Mouse (Mus musculus) adrenal gland, adult 2 months (tissue): ENCODE measurements at regions not wholly inside any gene's neighbourhood (a gene's known extent, or its start where the extent isn't known, plus 50 kb on each side); places are given as distances from the start of the nearest gene placed in this dataset.

Source experiments
- DNase-seq: peaks from one replicate; pipeline ENCODE4 v3.0.0; 2021

DNA sequence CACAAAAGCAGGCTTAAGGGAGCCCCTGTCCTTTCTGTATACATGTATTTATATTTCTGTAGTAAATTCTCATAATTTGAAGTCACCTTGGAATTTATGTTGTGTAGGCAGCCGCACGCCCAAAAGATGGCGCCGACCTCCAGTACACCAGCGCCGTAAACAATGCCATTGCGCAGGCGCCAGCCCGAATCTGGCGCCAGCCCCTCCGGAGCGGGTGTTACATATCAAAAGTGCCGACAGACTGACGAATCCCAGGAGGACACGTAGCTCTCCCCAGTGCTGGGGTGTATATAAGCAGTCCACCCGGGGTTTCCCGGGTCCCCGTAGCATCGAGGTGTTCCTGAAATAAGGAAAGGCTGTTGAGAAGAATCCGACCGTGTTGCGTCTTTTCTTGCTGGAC lies 108.1 kb upstream of the Pde3a start:
- no peak for DNase-seq

DNA sequence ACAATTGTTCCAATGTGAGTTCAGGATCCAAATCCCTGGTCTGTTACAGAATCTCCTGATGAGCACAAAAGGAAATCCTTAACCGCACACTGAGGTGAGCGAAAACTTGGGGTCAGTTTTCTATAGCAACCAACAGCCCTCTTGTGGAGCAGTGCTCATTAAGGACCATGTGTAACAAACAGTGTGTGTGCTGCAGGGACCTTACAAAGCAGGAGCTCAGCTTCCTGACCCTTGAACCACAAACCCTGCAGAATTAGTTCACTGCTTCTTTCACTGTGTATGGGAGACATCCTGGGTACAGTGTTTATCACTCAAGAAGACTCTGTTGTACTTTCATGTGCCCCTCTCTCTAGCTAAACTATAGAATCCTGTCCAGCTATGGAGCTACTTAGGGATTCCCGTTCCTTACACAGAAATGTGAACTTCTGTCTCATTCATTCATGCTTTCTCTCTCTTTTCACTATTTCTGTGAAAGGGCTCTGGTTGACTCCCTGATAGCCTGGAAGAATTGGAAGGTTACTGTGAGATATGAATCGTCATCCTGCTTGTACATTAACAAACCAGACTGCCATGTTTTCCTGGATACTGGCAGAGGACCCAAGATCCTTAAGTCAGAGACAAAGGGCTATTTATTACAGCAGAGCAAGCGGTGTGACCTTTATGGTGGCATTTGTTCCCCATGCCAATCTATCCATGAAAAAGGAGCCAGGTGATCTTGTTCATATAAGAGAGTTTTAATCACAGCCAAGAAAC lies 100.5 kb upstream of the Pde3a start:
- DNase-seq, result no peak

DNA sequence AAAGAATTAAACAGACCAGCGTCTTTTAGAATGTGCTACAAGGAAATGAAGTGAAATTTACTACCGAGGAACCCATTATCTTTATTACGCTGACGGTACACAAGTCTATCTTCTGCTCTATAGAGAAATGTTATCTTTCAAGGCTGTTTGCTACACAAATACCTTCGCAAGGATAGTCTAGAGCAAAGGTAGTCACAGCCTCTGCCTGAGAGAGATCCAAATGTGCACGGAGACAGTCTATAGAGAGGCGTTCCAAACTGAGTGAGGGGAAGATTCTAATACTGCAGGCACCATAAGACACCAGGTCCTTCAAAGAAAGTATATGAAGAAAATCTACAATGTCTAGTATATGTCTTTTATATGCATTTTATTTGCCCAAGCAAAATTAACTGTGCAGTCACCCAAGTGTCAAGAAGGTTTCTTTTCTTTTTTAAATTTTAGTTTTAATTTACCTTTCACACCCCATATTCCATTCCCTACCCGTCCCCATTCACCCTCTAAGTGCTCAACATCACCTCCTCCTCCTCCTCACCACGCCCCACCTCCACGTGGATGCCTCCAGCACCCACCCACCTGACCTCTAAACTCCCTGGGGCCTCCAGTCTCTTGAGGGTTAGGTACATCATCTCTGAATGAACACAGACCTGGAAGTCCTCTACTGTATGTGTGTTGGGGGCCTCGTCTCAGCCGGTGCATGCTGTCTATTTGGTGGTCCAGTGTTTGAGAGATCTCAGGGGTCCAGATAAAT lies 99.7 kb upstream of the Pde3a start:
- no peak for DNase-seq

DNA sequence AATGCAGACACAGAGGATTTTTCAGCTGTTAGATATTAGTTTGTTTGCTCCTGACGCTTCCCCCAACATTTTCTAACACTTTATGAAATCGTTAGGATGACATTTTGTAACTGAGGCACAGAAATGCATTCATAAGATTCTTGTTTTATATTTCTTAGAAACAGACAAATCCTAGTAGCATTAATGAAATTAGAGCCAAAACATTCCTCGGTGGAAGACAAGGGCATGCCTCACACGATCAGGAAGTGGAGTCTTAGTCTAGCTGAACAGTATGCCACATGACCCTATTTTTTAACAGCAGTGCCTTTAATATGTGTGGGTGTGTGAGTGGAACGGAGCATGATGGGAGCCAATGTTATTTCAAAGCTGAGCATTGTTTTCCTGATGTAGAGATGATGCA lies 89.7 kb upstream of the Pde3a start:
- DNase-seq, result no peak

DNA sequence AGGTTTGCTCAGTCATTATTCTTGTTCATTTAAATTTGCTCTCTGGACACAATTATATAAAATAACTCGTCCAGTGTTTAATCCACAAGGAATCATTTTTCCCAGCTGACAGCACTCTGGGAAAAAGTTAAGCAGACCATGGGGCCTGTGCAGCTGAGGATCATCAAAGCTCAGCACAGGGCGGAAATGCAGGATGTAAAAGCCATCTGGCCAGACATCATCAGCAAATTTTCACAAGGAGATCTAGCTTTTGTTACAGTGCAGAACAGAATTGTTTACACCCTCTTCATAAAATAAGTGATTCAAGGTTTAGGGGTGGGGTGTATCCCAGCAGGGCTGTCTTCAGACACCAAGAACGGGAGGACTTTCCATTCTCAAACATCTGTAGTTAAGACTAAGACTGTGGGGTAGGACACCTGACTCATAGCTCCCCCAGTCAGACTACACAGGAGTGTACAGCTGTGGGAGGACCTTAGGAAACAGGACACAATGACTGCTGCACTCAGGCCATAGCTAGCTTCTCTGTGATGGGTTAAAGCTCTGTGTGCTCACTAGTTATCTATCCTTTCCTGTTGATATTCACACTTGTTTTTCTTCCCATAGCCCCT lies 87.3 kb upstream of the Pde3a start:
- no peak for DNase-seq

DNA sequence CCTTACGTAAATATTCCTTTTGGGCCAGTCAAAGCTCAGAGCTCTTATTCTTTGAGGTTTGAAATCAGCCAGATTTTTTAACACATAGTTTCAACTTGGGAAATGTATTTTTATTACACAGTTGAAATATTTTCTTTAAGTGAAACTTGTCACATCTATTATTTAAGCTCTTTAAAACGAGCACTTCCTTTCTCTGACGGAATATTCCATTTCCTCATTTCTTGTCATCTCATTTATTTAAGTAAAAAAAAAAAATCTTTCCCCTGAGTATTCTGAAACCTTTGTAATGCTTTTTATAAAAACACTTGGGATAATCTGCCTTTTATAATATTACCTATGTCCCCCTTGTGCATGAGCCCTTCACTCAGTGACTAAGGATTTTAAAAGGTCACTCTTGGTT lies 81.8 kb upstream of the Pde3a start:
- DNase-seq, result no peak

DNA sequence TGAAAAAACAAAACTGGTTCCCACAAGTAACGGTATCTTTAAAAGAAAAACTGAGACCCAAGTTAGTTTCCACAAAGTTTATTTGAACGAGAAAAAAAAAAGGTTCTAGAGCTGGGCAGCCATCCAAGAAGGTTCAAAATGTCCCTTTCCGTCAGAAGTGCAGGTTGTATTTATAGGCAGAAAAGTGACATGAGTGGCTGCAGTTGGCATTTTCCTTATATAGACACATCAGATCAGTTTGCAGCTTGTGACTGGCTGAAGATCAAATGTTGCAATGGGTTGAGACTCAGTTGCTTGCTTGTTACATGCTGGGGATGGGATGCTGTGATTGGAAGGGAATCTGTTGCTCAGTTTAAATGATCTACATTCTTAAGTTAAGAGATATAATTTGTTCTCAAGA lies 80.7 kb upstream of the Pde3a start:
- no peak for DNase-seq

DNA sequence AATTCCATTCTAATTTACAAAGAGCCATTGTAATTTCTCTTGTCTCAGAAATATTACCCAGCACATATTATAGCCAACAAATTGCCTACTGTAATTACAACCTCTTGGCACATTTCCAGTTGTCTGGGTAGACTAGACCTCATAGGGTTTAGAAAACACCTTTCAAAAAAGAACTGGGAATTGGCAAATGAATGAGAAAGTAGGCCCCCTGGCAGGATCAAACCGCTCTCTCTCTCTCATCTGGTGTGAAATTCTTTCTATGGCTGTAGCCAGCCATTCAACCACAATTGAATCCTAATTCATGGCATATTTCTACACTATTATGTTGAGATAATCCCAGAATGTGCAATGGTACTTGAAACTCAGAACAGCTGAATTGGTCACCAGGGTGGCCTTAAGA lies 65.3 kb upstream of the Pde3a start:
- DNase-seq, result no peak

DNA sequence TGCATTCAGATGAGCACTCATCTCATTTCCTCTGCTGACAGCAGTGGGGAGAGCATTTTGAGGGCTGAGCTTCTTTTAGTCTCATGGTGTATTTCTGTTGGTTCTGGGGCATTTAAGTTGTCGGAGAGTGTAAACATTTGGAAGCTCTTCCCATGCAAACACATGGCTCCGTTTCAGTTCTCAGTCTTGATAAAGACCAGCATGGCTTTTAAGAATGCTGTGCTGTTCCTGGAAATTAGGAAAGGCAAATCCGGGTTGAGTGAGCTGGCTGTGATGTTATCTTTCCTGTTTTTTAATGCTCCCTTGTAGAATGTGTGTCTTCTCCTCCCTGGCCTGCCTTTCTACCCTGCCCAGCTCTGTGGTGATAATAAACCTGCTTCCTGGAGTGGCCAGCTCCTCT lies 61.0 kb upstream of the Pde3a start:
- no peak for DNase-seq

DNA sequence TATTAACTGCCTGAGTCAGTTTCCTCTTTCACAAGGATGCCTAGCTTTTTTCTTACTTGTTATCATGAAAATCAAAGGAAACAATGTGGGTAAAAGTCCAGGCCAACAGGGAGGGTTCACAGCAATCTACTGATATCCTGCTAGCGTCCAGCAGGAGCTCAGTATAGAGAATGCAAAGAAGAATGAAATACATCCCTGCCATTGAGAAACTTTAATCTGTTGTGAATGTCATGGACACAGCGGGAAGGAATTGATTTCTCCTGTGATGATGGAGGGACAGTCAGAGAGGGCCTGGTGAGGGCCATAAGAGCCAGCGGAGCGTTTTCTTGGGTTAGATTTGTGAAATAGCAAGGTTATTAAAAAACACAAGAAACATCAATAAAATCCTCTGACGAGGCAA lies 60.0 kb upstream of the Pde3a start:
- DNase-seq, result no peak

DNA sequence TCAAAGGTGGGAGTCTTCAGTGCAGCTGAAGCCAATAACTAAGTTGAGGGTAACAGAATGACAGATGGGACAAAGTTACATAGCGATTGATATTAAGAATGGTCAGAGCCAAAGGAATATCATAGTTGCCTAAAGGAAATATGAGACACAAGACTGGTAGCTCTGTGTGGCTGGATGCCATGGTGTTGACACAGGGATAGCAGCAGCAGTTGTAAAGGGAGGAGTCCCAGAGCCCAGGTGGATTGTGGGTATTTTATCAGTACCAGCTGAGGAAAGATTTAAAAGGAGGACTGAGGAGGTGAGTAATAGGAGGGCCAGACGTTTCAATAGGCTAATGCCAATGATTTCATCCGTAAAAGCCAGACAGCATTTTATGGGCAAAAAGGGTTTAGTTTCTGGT lies 59.4 kb upstream of the Pde3a start:
- DNase-seq, result no peak

DNA sequence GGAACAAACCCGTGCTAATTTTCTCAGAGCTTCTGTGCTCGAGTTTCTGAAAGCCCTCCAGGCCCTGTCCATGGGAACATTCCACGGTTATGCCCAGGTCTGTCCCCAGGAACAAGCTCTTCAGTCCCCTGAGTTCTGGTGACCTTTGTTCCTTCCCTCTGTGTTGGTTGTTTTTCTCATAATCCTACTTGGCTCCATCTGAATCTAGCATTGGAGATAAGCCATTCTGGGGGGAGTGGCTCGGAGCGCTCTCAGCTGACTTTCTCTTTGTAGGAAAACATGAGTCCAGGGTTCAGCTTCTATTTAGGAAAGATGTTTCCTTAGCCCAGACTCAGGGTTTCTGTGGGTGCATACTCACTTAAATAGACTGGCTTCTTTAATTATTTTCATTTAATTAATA lies 58.7 kb upstream of the Pde3a start:
- peak; percentile 18 for DNase-seq

DNA sequence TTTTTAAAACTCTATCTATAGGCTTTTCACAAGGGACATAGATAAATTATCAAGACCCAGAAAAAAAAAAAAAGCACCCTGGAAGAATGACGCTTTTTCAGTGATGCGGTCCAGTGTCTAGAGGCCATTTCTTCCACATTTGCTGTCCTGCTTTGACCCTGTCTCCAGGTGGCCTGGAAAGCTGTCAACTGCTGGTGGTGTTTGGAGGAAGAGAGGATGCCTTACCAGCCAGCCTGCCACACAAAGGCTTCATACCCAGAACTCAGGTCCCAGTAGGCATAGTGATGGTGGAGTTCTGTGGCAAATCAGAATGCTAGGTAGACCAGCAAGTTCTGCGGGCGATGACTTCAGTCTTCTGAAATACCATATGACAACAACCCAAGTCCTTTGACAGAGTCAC lies 51.6 kb upstream of the Pde3a start:
- no peak for DNase-seq
